Mouse (Mus musculus) gastrocnemius, postnatal 10 days (tissue): Measurements from ENCODE around the gene Ubxn6. TPM values are rescaled to one million over a fixed set of nuclear protein-coding genes. Genes with fewer than 3 reads are reported as not detected.
A peak's percentile ranks its signal among the peaks of the same experiment; 100 is the strongest.
"Not testable (repeated sequence)": the region's sequence is repeated elsewhere in the genome, so short reads cannot be mapped to it uniquely, and the experiment has no call there.

Experiments used
- DNase-seq: peaks from one replicate; pipeline ENCODE4 v3.0.0; 2021; ENCODE audit warnings: mixed read lengths
- total RNA-seq, 2 experiments: library from RNA; stranded (reverse); gene quantifications; 2 replicates each; pipeline ENCODE4 v1.2.3; 2021

Ubxn6 gene
- total RNA-seq, 2 experiments from 2014 or later, result 37.8 to 39.0 TPM

GRCm38 (mm10) chr17:56102158-56102557, 27.3 kb upstream of the Ubxn6 start:
- DNase-seq, result no peak

GRCm38 (mm10) chr17:56100811-56101210, 26.0 kb upstream of the Ubxn6 start:
- DNase-seq, result no peak

- peak; percentile 53 for DNase-seq
Measured at GRCm38 (mm10) chr17:56098711-56099572, 24.1 kb upstream of the Ubxn6 start.

- no peak for DNase-seq
Measured at GRCm38 (mm10) chr17:56098180-56098579, 23.4 kb upstream of the Ubxn6 start.

GRCm38 (mm10) chr17:56096883-56097282, 22.1 kb upstream of the Ubxn6 start:
- DNase-seq, result no peak

GRCm38 (mm10) chr17:56092794-56093193, 18.0 kb upstream of the Ubxn6 start:
- DNase-seq, result no peak

GRCm38 (mm10) chr17:56092312-56092711, 17.5 kb upstream of the Ubxn6 start:
- no peak for DNase-seq

- DNase-seq, result no peak
Measured at GRCm38 (mm10) chr17:56080781-56081585, 6.2 kb upstream of the Ubxn6 start.

GRCm38 (mm10) chr17:56079921-56080320, 5.1 kb upstream of the Ubxn6 start:
- no peak for DNase-seq

GRCm38 (mm10) chr17:56078880-56079795, 4.3 kb upstream of the Ubxn6 start, which contains the start of gene Hdgfl2:
Gene Hdgfl2, plus strand, starts transcription at chr17:56079634.
- peak; percentile 100 for DNase-seq

- not testable (repeated sequence) for DNase-seq
Measured at GRCm38 (mm10) chr17:56078361-56078760, 3.5 kb upstream of the Ubxn6 start.

- DNase-seq, result no peak
Measured at GRCm38 (mm10) chr17:56077523-56077922, 2.7 kb upstream of the Ubxn6 start.

GRCm38 (mm10) chr17:56074097-56074826, 566 bp downstream of the Ubxn6 start:
- DNase-seq, result peak; percentile 85

GRCm38 (mm10) chr17:56072243-56072642, 2.6 kb downstream of the Ubxn6 start:
- no peak for DNase-seq

GRCm38 (mm10) chr17:56071126-56071525, 3.7 kb downstream of the Ubxn6 start:
- DNase-seq, result no peak

- no peak for DNase-seq
Measured at GRCm38 (mm10) chr17:56069066-56069465, 5.8 kb downstream of the Ubxn6 start.

GRCm38 (mm10) chr17:56066451-56066850, 8.4 kb downstream of the Ubxn6 start:
- no peak for DNase-seq

- not testable (repeated sequence) for DNase-seq
Measured at GRCm38 (mm10) chr17:56065715-56066114, 9.1 kb downstream of the Ubxn6 start.

- DNase-seq, result no peak
Measured at GRCm38 (mm10) chr17:56062081-56062480, 12.7 kb downstream of the Ubxn6 start.

- DNase-seq, result no peak
Measured at GRCm38 (mm10) chr17:56057381-56058120, 17.3 kb downstream of the Ubxn6 start.
